Mouse (Mus musculus) stomach, embryonic 15.5 days (tissue): ENCODE results near the gene Padi1. TPM values are rescaled to one million over a fixed set of nuclear protein-coding genes. Genes with fewer than 3 reads are reported as not detected.

Source experiments
- ATAC-seq: fragments of 200-750 bp; cut with Nextera tagmentation; 2 replicates; pipeline ENCODE4 v1.8.0; 2017; ENCODE audit warnings: low read depth, moderate number of reproducible peaks, moderate TSS enrichment; ENCODE audit not compliant: insufficient read depth, low FRiP score
- H3K27ac ChIP-seq: fragments of 300-500 bp; sonication (generic); 2 replicates; pipeline ENCODE4 v1.5.1; 2015; ENCODE audit warnings: mild to moderate bottlenecking, inconsistent platforms
- H3K27me3 ChIP-seq: fragments of 300-500 bp; sonication (generic); replicated peaks from 2 replicates; pipeline ENCODE4 v1.6.1; 2015; ENCODE audit warnings: inconsistent platforms
- H3K36me3 ChIP-seq: fragments of 300-500 bp; sonication (generic); 2 replicates; pipeline ENCODE4 v1.6.1; 2015; ENCODE audit warnings: inconsistent platforms
- H3K4me1 ChIP-seq: fragments of 300-500 bp; sonication (generic); 2 replicates; pipeline ENCODE4 v1.6.1; 2015; ENCODE audit warnings: inconsistent platforms
- H3K4me2 ChIP-seq: fragments of 300-500 bp; sonication (generic); 2 replicates; pipeline ENCODE4 v1.6.1; 2015; ENCODE audit warnings: mild to moderate bottlenecking, inconsistent platforms
- H3K4me3 ChIP-seq: fragments of 300-500 bp; sonication (generic); replicated peaks from 2 replicates; pipeline ENCODE4 v1.5.1; 2015; ENCODE audit warnings: inconsistent platforms
- H3K9ac ChIP-seq: fragments of 300-500 bp; sonication (generic); 2 replicates; pipeline ENCODE4 v1.6.1; 2015; ENCODE audit warnings: inconsistent platforms
- H3K9me3 ChIP-seq: fragments of 300-500 bp; sonication (generic); 2 replicates; pipeline ENCODE4 v1.6.1; 2016; ENCODE audit warnings: inconsistent platforms
- WGBS: fragments of 180-500 bp; shearing (Covaris S2); methylation state at CpG from one replicate; pipeline ENCODE4 v1.1.7; 2015; 5-methylcytosine and 5-hydroxymethylcytosine counted together
- polyA plus RNA-seq: library from polyadenylated mRNA; unstranded; fragments of >200 nt; fragmentation: Nextera tagmentation; extraction: Ambion mirVana; gene quantifications from 2 replicates; pipeline ENCODE4 v1.2.1, GENCODE M21; 2015

Padi1 gene
- polyA plus RNA-seq, result 0.19 and 0.23 TPM in 2 replicates

GRCm38 (mm10) chr4:140845666-140846065 lies at the start of gene Padi1:
Gene Padi1, minus strand, starts transcription at chr4:140845778.
- WGBS, result 54% methylated on average over 6 of the region's 6 CpGs
- H3K27me3 ChIP-seq, result no peaks in the 10 kb centered on the region
- no peaks in the 10 kb centered on the region for H3K9me3 ChIP-seq
- H3K4me2 ChIP-seq, result no peak within 1 kb of the TSS
- no peak within 1 kb of the TSS for H3K27ac ChIP-seq
- H3K9ac ChIP-seq, result no peak within 1 kb of the TSS
- no peaks in the 10 kb centered on the region for H3K36me3 ChIP-seq
- 0 out of 2 replicates have a peak, but pooled peaks cover 7% of the 10 kb centered on the region for H3K4me1 ChIP-seq
- no peak within 1 kb of the TSS for H3K4me3 ChIP-seq
- ATAC-seq, result peak; percentile 44; the same call in 1 of the 2 replicates

GRCm38 (mm10) chr4:140892163-140892530 lies 46.6 kb upstream of the Padi1 start:
- Histone ChIP-seq H3K27ac (no peak overlapping the region), H3K36me3 (no peaks in the 10 kb centered on the region), H3K9me3 (no peaks in the 10 kb centered on the region), H3K9ac (no peak overlapping the region), H3K4me2 (no peak overlapping the region), H3K27me3 (no peaks in the 10 kb centered on the region), H3K4me3 (no peak overlapping the region), H3K4me1 (no peaks in the 10 kb centered on the region)
- ATAC-seq, result no peak
- 57% methylated on average over 1 of the region's 1 CpGs for WGBS

DNA sequence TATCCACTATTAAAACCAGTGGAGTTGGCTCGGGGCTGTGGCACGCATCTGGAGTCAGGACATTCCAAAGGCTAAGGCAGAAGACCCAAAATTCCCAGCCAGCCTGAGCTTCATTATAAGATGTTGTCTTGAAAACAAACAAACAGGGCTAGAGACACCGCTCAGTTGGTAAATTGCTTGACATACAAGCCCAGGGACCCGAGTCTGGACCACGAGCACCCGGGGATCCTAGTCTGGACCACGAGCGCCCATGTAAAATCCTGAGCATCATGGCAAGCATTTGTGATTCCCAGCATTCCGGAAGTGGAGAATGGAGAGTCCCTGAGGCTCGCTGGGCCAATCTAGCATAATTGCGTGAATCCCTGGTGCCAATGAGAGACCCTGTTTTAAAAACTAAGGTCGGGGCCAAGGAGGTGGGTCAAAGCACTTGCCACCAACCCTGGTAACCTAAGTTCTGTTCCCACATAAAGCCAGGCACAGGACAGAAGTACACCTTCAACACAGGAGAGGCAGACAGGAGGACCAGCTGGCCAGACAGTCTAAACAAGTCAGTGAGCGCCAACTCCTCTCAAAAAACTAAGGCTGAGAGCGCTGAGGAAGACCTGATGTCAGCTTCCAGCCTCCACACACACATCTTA lies 46.1 kb upstream of the Padi1 start:
- ATAC-seq, result no peak
- Histone ChIP-seq H3K9me3 (no peaks in the 10 kb centered on the region), H3K4me1 (no peaks in the 10 kb centered on the region), H3K27ac (no peak overlapping the region), H3K4me3 (no peak overlapping the region), H3K4me2 (no peak overlapping the region), H3K9ac (no peak overlapping the region), H3K36me3 (no peaks in the 10 kb centered on the region), H3K27me3 (no peaks in the 10 kb centered on the region)
- 93% methylated on average over 14 of the region's 14 CpGs for WGBS

DNA sequence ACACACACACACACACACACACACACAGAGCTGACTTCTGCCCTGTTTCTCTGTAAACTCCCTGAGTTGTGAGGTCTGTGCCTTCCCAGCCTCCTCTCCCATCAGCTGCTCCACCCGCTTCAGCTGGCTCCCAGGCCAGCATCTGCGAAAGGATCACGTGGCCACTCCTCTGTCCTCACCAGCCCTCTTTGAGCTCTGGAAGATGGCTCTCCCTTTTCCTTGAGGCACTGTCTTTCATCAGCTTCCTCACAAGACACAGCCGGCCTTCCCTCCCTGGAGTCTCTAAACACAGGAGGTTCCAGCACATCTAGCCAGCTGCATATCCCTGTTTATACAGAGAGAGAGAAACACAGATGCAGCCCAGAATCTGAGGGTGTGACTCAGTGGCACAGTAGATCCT lies 38.3 kb upstream of the Padi1 start:
- Histone ChIP-seq H3K27ac (peak overlapping the region; percentile 33; the same call in 1 of the 2 replicates), H3K4me1 (no peaks in the 10 kb centered on the region), H3K4me3 (no peak overlapping the region), H3K27me3 (no peaks in the 10 kb centered on the region), H3K9me3 (no peaks in the 10 kb centered on the region), H3K4me2 (no peak overlapping the region), H3K9ac (no peak overlapping the region), H3K36me3 (no peaks in the 10 kb centered on the region)
- peak; percentile 68; the same call in 1 of the 2 replicates for ATAC-seq
- WGBS, result 17% methylated on average over 4 of the region's 4 CpGs

- H3K27ac ChIP-seq, result no peak overlapping the region
- H3K4me1 ChIP-seq, result no peaks in the 10 kb centered on the region
- H3K4me2 ChIP-seq, result no peak overlapping the region
- no peaks in the 10 kb centered on the region for H3K36me3 ChIP-seq
- no peak overlapping the region for H3K9ac ChIP-seq
- no peaks in the 10 kb centered on the region for H3K27me3 ChIP-seq
- no peak overlapping the region for H3K4me3 ChIP-seq
- ATAC-seq, result no peak
- 92% methylated on average over 3 of the region's 3 CpGs for WGBS
- no peaks in the 10 kb centered on the region for H3K9me3 ChIP-seq
Measured at GRCm38 (mm10) chr4:140882981-140883380, 37.4 kb upstream of the Padi1 start.

DNA sequence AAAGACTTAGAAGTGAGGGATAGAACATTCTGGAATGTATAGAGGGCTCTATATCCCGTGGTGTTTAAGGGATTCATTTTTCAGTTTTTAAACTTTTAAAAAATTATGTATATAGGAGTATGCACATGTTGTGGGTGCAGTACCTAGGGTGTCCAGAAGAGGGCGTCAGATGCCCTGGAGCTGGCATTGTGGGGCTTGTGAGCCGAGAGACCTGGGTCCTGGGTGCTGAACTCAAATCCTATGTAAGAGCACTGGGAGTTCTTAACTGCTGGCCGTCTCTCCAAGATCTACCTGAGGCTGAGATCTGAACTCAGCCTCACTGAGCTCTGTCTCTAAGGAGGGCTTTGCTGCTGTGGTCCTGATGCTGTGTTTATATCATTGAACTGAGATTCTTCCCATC lies 36.8 kb upstream of the Padi1 start:
- Histone ChIP-seq H3K4me2 (no peak overlapping the region), H3K36me3 (no peaks in the 10 kb centered on the region), H3K4me1 (no peaks in the 10 kb centered on the region), H3K27ac (no peak overlapping the region), H3K9me3 (no peaks in the 10 kb centered on the region), H3K27me3 (no peaks in the 10 kb centered on the region), H3K4me3 (no peak overlapping the region), H3K9ac (no peak overlapping the region)
- 54% methylated on average over 4 of the region's 4 CpGs for WGBS
- no peak for ATAC-seq

GRCm38 (mm10) chr4:140881771-140882170 lies 36.2 kb upstream of the Padi1 start:
- H3K27me3 ChIP-seq, result no peaks in the 10 kb centered on the region
- 89% methylated on average over 13 of the region's 13 CpGs for WGBS
- no peaks in the 10 kb centered on the region for H3K36me3 ChIP-seq
- H3K4me2 ChIP-seq, result no peak overlapping the region
- H3K9ac ChIP-seq, result no peak overlapping the region
- no peaks in the 10 kb centered on the region for H3K4me1 ChIP-seq
- no peak overlapping the region for H3K27ac ChIP-seq
- H3K4me3 ChIP-seq, result no peak overlapping the region
- ATAC-seq, result no peak
- H3K9me3 ChIP-seq, result no peaks in the 10 kb centered on the region

- Histone ChIP-seq H3K27ac (no peak overlapping the region), H3K36me3 (no peaks in the 10 kb centered on the region), H3K9me3 (no peaks in the 10 kb centered on the region), H3K27me3 (no peaks in the 10 kb centered on the region), H3K4me2 (no peak overlapping the region), H3K4me1 (no peaks in the 10 kb centered on the region), H3K4me3 (no peak overlapping the region), H3K9ac (no peak overlapping the region)
- ATAC-seq, result no peak
- WGBS, result 88% methylated on average over 8 of the region's 8 CpGs
Measured at GRCm38 (mm10) chr4:140881026-140881670, 35.6 kb upstream of the Padi1 start.

GRCm38 (mm10) chr4:140880207-140880606 lies 34.6 kb upstream of the Padi1 start:
- no peaks in the 10 kb centered on the region for H3K27me3 ChIP-seq
- no peaks in the 10 kb centered on the region for H3K36me3 ChIP-seq
- no peaks in the 10 kb centered on the region for H3K9me3 ChIP-seq
- H3K9ac ChIP-seq, result no peak overlapping the region
- H3K4me1 ChIP-seq, result no peaks in the 10 kb centered on the region
- WGBS, result 73% methylated on average over 3 of the region's 3 CpGs
- no peak overlapping the region for H3K27ac ChIP-seq
- H3K4me2 ChIP-seq, result no peak overlapping the region
- no peak for ATAC-seq
- no peak overlapping the region for H3K4me3 ChIP-seq

DNA sequence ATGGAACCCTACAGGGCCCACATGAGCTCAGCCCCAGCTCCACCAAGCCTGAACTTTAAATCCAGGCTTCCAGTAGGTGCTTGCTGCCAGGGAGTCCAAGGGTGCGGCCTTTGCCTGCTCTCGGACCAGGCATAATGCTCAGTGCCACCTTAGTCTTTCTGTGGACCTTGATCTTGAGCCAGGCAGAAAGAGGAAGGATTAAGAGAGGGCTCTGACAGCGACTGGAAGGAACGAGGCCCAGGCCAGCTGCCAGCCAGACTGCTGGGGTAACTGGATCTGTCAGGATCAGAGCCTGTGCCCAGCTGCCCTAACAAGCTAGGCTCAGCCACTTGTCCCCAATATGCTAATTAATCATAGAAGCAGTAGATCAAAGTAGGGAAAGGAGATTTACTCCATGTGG lies 34.2 kb upstream of the Padi1 start:
- Histone ChIP-seq H3K27ac (no peak overlapping the region), H3K36me3 (no peaks in the 10 kb centered on the region), H3K27me3 (no peaks in the 10 kb centered on the region), H3K4me2 (no peak overlapping the region), H3K9me3 (no peaks in the 10 kb centered on the region), H3K9ac (no peak overlapping the region), H3K4me3 (no peak overlapping the region), H3K4me1 (no peaks in the 10 kb centered on the region)
- 53% methylated on average over 4 of the region's 4 CpGs for WGBS
- no peak for ATAC-seq

DNA sequence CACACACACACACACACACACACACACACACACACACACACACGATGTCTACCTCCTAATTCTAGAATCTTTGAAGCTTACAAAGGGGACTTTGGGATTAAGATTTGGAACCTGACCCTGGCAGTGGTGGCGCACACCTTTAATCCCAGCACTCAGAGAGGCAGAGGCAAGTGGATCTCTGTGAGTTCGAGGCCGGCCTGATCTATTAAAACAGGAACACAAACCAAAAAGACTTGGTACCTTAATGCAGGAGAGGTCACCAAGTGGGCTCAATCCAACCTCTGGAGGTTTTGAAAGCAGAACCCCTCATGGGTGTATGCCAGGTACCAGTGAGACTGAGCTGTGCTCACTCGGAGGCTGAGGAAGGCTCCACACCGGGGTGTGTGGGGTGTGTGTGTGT lies 33.5 kb upstream of the Padi1 start:
- no peaks in the 10 kb centered on the region for H3K4me1 ChIP-seq
- no peak overlapping the region for H3K9ac ChIP-seq
- 93% methylated on average over 6 of the region's 6 CpGs for WGBS
- H3K27me3 ChIP-seq, result no peaks in the 10 kb centered on the region
- no peak for ATAC-seq
- H3K4me2 ChIP-seq, result no peak overlapping the region
- no peak overlapping the region for H3K4me3 ChIP-seq
- H3K9me3 ChIP-seq, result no peaks in the 10 kb centered on the region
- H3K36me3 ChIP-seq, result no peaks in the 10 kb centered on the region
- no peak overlapping the region for H3K27ac ChIP-seq

GRCm38 (mm10) chr4:140878655-140879054 lies 33.1 kb upstream of the Padi1 start:
- no peak overlapping the region for H3K27ac ChIP-seq
- WGBS, result 83% methylated on average over 9 of the region's 9 CpGs
- no peaks in the 10 kb centered on the region for H3K9me3 ChIP-seq
- H3K36me3 ChIP-seq, result no peaks in the 10 kb centered on the region
- no peak overlapping the region for H3K4me2 ChIP-seq
- H3K9ac ChIP-seq, result no peak overlapping the region
- H3K4me1 ChIP-seq, result no peaks in the 10 kb centered on the region
- no peak for ATAC-seq
- H3K27me3 ChIP-seq, result no peaks in the 10 kb centered on the region
- no peak overlapping the region for H3K4me3 ChIP-seq
